Mouse (Mus musculus) embryonic facial prominence, embryonic 13.5 days (tissue): ENCODE data around the gene Dapk3. TPM values are rescaled to one million over a fixed set of nuclear protein-coding genes. Genes with fewer than 3 reads are reported as not detected.

Experiments used
- ATAC-seq: fragments of 200-750 bp; cut with Nextera tagmentation; 2 replicates; pipeline ENCODE4 v1.8.0; 2017; ENCODE audit warnings: low read depth; ENCODE audit not compliant: insufficient number of reproducible peaks, insufficient read depth, low FRiP score, low TSS enrichment
- H3K27ac ChIP-seq: fragments of 300-500 bp; sonication (generic); 2 replicates; pipeline ENCODE4 v1.5.1; 2015; ENCODE audit warnings: moderate library complexity, mild to moderate bottlenecking, inconsistent platforms
- H3K27me3 ChIP-seq: fragments of 300-500 bp; sonication (generic); 2 replicates; pipeline ENCODE4 v1.6.1; 2015; ENCODE audit warnings: mild to moderate bottlenecking, inconsistent platforms
- H3K36me3 ChIP-seq: fragments of 300-500 bp; sonication (generic); 2 replicates; pipeline ENCODE4 v1.6.1; 2015; ENCODE audit warnings: mild to moderate bottlenecking, inconsistent platforms
- H3K4me1 ChIP-seq: fragments of 300-500 bp; sonication (generic); 2 replicates; pipeline ENCODE4 v1.6.1; 2015; ENCODE audit warnings: inconsistent platforms
- H3K4me2 ChIP-seq: fragments of 300-500 bp; sonication (generic); 2 replicates; pipeline ENCODE4 v1.6.1; 2015; ENCODE audit warnings: moderate library complexity, mild to moderate bottlenecking, inconsistent platforms
- H3K4me3 ChIP-seq: fragments of 300-500 bp; sonication (generic); 2 replicates; pipeline ENCODE4 v1.5.1; 2015; ENCODE audit warnings: mild to moderate bottlenecking, inconsistent platforms
- H3K9ac ChIP-seq: fragments of 300-500 bp; sonication (generic); 2 replicates; pipeline ENCODE4 v1.6.1; 2015; ENCODE audit warnings: mild to moderate bottlenecking, inconsistent platforms
- H3K9me3 ChIP-seq: fragments of 300-500 bp; sonication (generic); 2 replicates; pipeline ENCODE4 v1.6.1; 2016; ENCODE audit warnings: inconsistent platforms
- WGBS: fragments of 180-500 bp; shearing (Covaris S2); methylation state at CpG from one replicate; pipeline ENCODE4 v1.1.7; 2015; ENCODE audit warnings: mixed read lengths; 5-methylcytosine and 5-hydroxymethylcytosine counted together
- polyA plus RNA-seq: library from polyadenylated mRNA; unstranded; fragments of >200 nt; fragmentation: Nextera tagmentation; extraction: Ambion mirVana; gene quantifications from 2 replicates; pipeline ENCODE4 v1.2.1, GENCODE M21; 2015

Gene Dapk3
- polyA plus RNA-seq, 1 experiment from 2014 or later, result 57.1 TPM

- Histone ChIP-seq H3K4me2 (no peak overlapping the region), H3K27me3 (peaks cover 64% of the 10 kb centered on the region), H3K9ac (no peak overlapping the region), H3K9me3 (no peaks in the 10 kb centered on the region), H3K27ac (no peak overlapping the region), H3K4me1 (peaks cover 22% of the 10 kb centered on the region), H3K36me3 (no peaks in the 10 kb centered on the region), H3K4me3 (no peak overlapping the region)
- no peak for ATAC-seq
- 62% methylated on average over 11 of the region's 11 CpGs for WGBS
Observed at GRCm38 (mm10) chr10:81196470-81197065, 13.8 kb downstream of the Dapk3 start.

GRCm38 (mm10) chr10:81197305-81197704, 14.5 kb downstream of the Dapk3 start:
- H3K27me3 ChIP-seq, result peaks cover 64% of the 10 kb centered on the region
- peaks cover 16% of the 10 kb centered on the region for H3K4me1 ChIP-seq
- WGBS, result 43% methylated on average over 6 of the region's 6 CpGs
- H3K4me2 ChIP-seq, result no peak overlapping the region
- no peak overlapping the region for H3K27ac ChIP-seq
- no peak overlapping the region for H3K9ac ChIP-seq
- no peak for ATAC-seq
- H3K36me3 ChIP-seq, result no peaks in the 10 kb centered on the region
- H3K4me3 ChIP-seq, result no peak overlapping the region
- no peaks in the 10 kb centered on the region for H3K9me3 ChIP-seq

- Histone ChIP-seq H3K9ac (no peak overlapping the region), H3K9me3 (no peaks in the 10 kb centered on the region), H3K27me3 (peaks cover 60% of the 10 kb centered on the region), H3K27ac (no peak overlapping the region), H3K4me2 (no peak overlapping the region), H3K4me3 (no peak overlapping the region), H3K36me3 (no peaks in the 10 kb centered on the region), H3K4me1 (peaks cover 9% of the 10 kb centered on the region)
- WGBS, result 2% methylated on average over 9 of the region's 9 CpGs
- no peak for ATAC-seq
Observed at GRCm38 (mm10) chr10:81198230-81198629, 15.4 kb downstream of the Dapk3 start.

GRCm38 (mm10) chr10:81198990-81199389, 16.2 kb downstream of the Dapk3 start:
- H3K27me3 ChIP-seq, result peaks cover 52% of the 10 kb centered on the region
- H3K4me3 ChIP-seq, result no peak overlapping the region
- H3K9me3 ChIP-seq, result no peaks in the 10 kb centered on the region
- no peak overlapping the region for H3K4me2 ChIP-seq
- H3K4me1 ChIP-seq, result peaks cover 7% of the 10 kb centered on the region
- H3K27ac ChIP-seq, result no peak overlapping the region
- 83% methylated on average over 6 of the region's 6 CpGs for WGBS
- ATAC-seq, result no peak
- H3K36me3 ChIP-seq, result no peaks in the 10 kb centered on the region
- 0 out of 2 replicates have a peak overlapping the region, but pooled peaks have one; percentile 44 for H3K9ac ChIP-seq

GRCm38 (mm10) chr10:81200141-81200540, 17.3 kb downstream of the Dapk3 start:
- no peaks in the 10 kb centered on the region for H3K9me3 ChIP-seq
- H3K36me3 ChIP-seq, result no peaks in the 10 kb centered on the region
- no peak overlapping the region for H3K4me2 ChIP-seq
- no peak for ATAC-seq
- WGBS, result 83% methylated on average over 13 of the region's 13 CpGs
- no peak overlapping the region for H3K27ac ChIP-seq
- H3K27me3 ChIP-seq, result peaks cover 40% of the 10 kb centered on the region
- no peaks in the 10 kb centered on the region for H3K4me1 ChIP-seq
- no peak overlapping the region for H3K4me3 ChIP-seq
- no peak overlapping the region for H3K9ac ChIP-seq

GRCm38 (mm10) chr10:81200605-81201287, 17.9 kb downstream of the Dapk3 start:
- H3K4me2 ChIP-seq, result no peak overlapping the region
- no peaks in the 10 kb centered on the region for H3K9me3 ChIP-seq
- ATAC-seq, result no peak
- WGBS, result 76% methylated on average over 20 of the region's 20 CpGs
- H3K4me3 ChIP-seq, result no peak overlapping the region
- peaks cover 34% of the 10 kb centered on the region for H3K27me3 ChIP-seq
- H3K9ac ChIP-seq, result 0 out of 2 replicates have a peak overlapping the region, but pooled peaks have one; percentile 27
- H3K36me3 ChIP-seq, result no peaks in the 10 kb centered on the region
- H3K27ac ChIP-seq, result no peak overlapping the region
- no peaks in the 10 kb centered on the region for H3K4me1 ChIP-seq

GRCm38 (mm10) chr10:81201807-81202758, 19.3 kb downstream of the Dapk3 start, which contains the start of gene Nmrk2:
TSS of gene Nmrk2 (minus strand) at chr10:81202051.
- Histone ChIP-seq H3K4me3 (no peak within 1 kb of the TSS), H3K4me1 (no peaks in the 10 kb centered on the region), H3K9ac (0 out of 2 replicates have a peak within 1 kb of the TSS, but pooled peaks have one; percentile 27), H3K27ac (no peak within 1 kb of the TSS), H3K27me3 (peaks cover 21% of the 10 kb centered on the region), H3K9me3 (no peaks in the 10 kb centered on the region), H3K4me2 (no peak within 1 kb of the TSS), H3K36me3 (no peaks in the 10 kb centered on the region)
- no peak for ATAC-seq
- WGBS, result 52% methylated on average over 13 of the region's 13 CpGs

GRCm38 (mm10) chr10:81202978-81203720, 20.3 kb downstream of the Dapk3 start:
- H3K4me2 ChIP-seq, result no peak overlapping the region
- no peak for ATAC-seq

GRCm38 (mm10) chr10:81204137-81204536, 21.3 kb downstream of the Dapk3 start:
- Histone ChIP-seq H3K4me1 (no peaks in the 10 kb centered on the region), H3K27ac (no peak overlapping the region), H3K36me3 (no peaks in the 10 kb centered on the region), H3K9me3 (no peaks in the 10 kb centered on the region), H3K4me2 (no peak overlapping the region), H3K4me3 (no peak overlapping the region), H3K27me3 (peaks cover 11% of the 10 kb centered on the region), H3K9ac (no peak overlapping the region)
- no peak for ATAC-seq
- WGBS, result 62% methylated on average over 4 of the region's 4 CpGs

More at GRCm38 (mm10) chr10:81202978-81203720, 20.3 kb downstream of the Dapk3 start:
- WGBS, result 69% methylated on average over 8 of the region's 8 CpGs
- Histone ChIP-seq H3K4me3 (no peak overlapping the region), H3K4me1 (no peaks in the 10 kb centered on the region), H3K9ac (no peak overlapping the region), H3K27me3 (peaks cover 15% of the 10 kb centered on the region), H3K36me3 (no peaks in the 10 kb centered on the region), H3K9me3 (no peaks in the 10 kb centered on the region), H3K27ac (no peak overlapping the region)

GRCm38 (mm10) chr10:81210154-81210553, 27.3 kb downstream of the Dapk3 start:
- H3K9ac ChIP-seq, result no peak overlapping the region
- no peak overlapping the region for H3K4me3 ChIP-seq
- ATAC-seq, result no peak
- WGBS, result 90% methylated on average over 5 of the region's 5 CpGs
- no peak overlapping the region for H3K27ac ChIP-seq
- peaks cover 3% of the 10 kb centered on the region; the same call in 1 of the 2 replicates for H3K36me3 ChIP-seq
- no peak overlapping the region for H3K4me2 ChIP-seq
- H3K27me3 ChIP-seq, result no peaks in the 10 kb centered on the region
- H3K4me1 ChIP-seq, result no peaks in the 10 kb centered on the region
- H3K9me3 ChIP-seq, result no peaks in the 10 kb centered on the region

GRCm38 (mm10) chr10:81216260-81216659, 33.5 kb downstream of the Dapk3 start:
- peaks cover 3% of the 10 kb centered on the region; the same call in 1 of the 2 replicates for H3K36me3 ChIP-seq
- no peaks in the 10 kb centered on the region for H3K9me3 ChIP-seq
- no peak overlapping the region for H3K9ac ChIP-seq
- H3K27me3 ChIP-seq, result peaks cover 2% of the 10 kb centered on the region; the same call in 1 of the 2 replicates
- 88% methylated on average over 6 of the region's 6 CpGs for WGBS
- no peaks in the 10 kb centered on the region for H3K4me1 ChIP-seq
- no peak for ATAC-seq
- no peak overlapping the region for H3K4me2 ChIP-seq
- H3K27ac ChIP-seq, result no peak overlapping the region
- H3K4me3 ChIP-seq, result no peak overlapping the region
